Mouse (Mus musculus): ENCODE results near the gene Gm36864. TPM values are rescaled to one million over a fixed set of nuclear protein-coding genes. Genes with fewer than 3 reads are reported as not detected.
"Not testable (repeated sequence)": the region's sequence is repeated elsewhere in the genome, so short reads cannot be mapped to it uniquely, and the experiment has no call there.

Gm36864 gene
- polyA plus RNA-seq, 1 experiment = not detected

DNA sequence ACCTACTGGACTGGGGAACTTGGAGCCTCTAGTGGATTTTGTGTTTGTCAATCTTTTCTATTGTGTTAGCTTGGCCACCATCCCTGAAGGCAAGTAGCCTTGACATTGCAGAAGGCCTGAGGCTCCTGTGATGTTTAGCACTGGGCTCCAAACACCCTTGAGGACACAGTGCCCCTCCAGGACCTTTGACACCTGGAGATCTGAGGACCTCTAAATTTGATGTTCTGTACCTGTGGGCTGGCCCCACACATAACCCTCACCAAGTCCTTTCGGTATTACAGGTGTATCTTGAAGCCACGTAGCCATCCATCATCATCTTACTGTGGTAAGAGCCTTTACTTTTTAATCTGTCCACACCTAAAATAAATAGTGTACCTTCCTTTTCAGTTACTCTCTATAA, 12.0 kb downstream of the Gm36864 start:
- DNase-seq = no peak
- Histone ChIP-seq H3K27ac (ENCODE audit: insufficient read depth, low read length) (no peak overlapping the region), H3K4me1 (ENCODE audit: control insufficient read depth, insufficient read depth, low read length) (0 out of 2 replicates have a peak, but pooled peaks cover 2% of the 10 kb centered on the region), H3K27me3 (ENCODE audit: control insufficient read depth, insufficient read depth, low read length) (no peaks in the 10 kb centered on the region), H3K4me3 (replicated peaks; ENCODE audit: insufficient read depth, low read depth, low read length) (no peak overlapping the region)
- TF ChIP-seq CTCF (IDR thresholded peaks at IDR 0.05; ENCODE audit: borderline replicate concordance, insufficient read depth, low read depth, low read length) = no peak
- no peak for TF ChIP-seq POLR2A (IDR thresholded peaks at IDR 0.05; ENCODE audit: borderline replicate concordance, insufficient read depth, low read length)
- 93% methylated on average over 2 of the region's 2 CpGs for WGBS

GRCm38 (mm10) chr7:44249248-44249647, 13.3 kb downstream of the Gm36864 start:
- 95% methylated on average over 4 of the region's 4 CpGs for WGBS
- TF ChIP-seq POLR2A (IDR thresholded peaks at IDR 0.05; ENCODE audit: borderline replicate concordance, insufficient read depth, low read length) (no peak), CTCF (IDR thresholded peaks at IDR 0.05; ENCODE audit: borderline replicate concordance, insufficient read depth, low read depth, low read length) (no peak)
- Histone ChIP-seq H3K4me3 (replicated peaks; ENCODE audit: insufficient read depth, low read depth, low read length) (no peak overlapping the region), H3K4me1 (ENCODE audit: control insufficient read depth, insufficient read depth, low read length) (0 out of 2 replicates have a peak, but pooled peaks cover 2% of the 10 kb centered on the region), H3K27ac (ENCODE audit: insufficient read depth, low read length) (no peak overlapping the region), H3K27me3 (ENCODE audit: control insufficient read depth, insufficient read depth, low read length) (no peaks in the 10 kb centered on the region)
- DNase-seq = no peak

GRCm38 (mm10) chr7:44250732-44251275, 14.8 kb downstream of the Gm36864 start:
- not testable (repeated sequence) for H3K27me3 ChIP-seq (ENCODE audit: control insufficient read depth, insufficient read depth, low read length); H3K4me1 ChIP-seq (ENCODE audit: control insufficient read depth, insufficient read depth, low read length); DNase-seq; H3K27ac ChIP-seq (ENCODE audit: insufficient read depth, low read length); H3K4me3 ChIP-seq (replicated peaks; ENCODE audit: insufficient read depth, low read depth, low read length)
- WGBS = 75% methylated on average over 17 of the region's 17 CpGs

GRCm38 (mm10) chr7:44253023-44253616, 17.1 kb downstream of the Gm36864 start:
- TF ChIP-seq POLR2A (IDR thresholded peaks at IDR 0.05; ENCODE audit: borderline replicate concordance, insufficient read depth, low read length) (no peak), CTCF (IDR thresholded peaks at IDR 0.05; ENCODE audit: borderline replicate concordance, insufficient read depth, low read depth, low read length) (no peak)
- Histone ChIP-seq H3K27ac (ENCODE audit: insufficient read depth, low read length) (no peak overlapping the region), H3K4me1 (ENCODE audit: control insufficient read depth, insufficient read depth, low read length) (no peaks in the 10 kb centered on the region), H3K4me3 (replicated peaks; ENCODE audit: insufficient read depth, low read depth, low read length) (no peak overlapping the region), H3K27me3 (ENCODE audit: control insufficient read depth, insufficient read depth, low read length) (no peaks in the 10 kb centered on the region)
- 51% methylated on average over 15 of the region's 15 CpGs for WGBS
- DNase-seq = no peak

- no peak for DNase-seq
- WGBS = 57% methylated on average over 6 of the region's 6 CpGs
- TF ChIP-seq POLR2A (IDR thresholded peaks at IDR 0.05; ENCODE audit: borderline replicate concordance, insufficient read depth, low read length) (no peak), CTCF (IDR thresholded peaks at IDR 0.05; ENCODE audit: borderline replicate concordance, insufficient read depth, low read depth, low read length) (no peak)
Measured at GRCm38 (mm10) chr7:44254930-44255329, 19.0 kb downstream of the Gm36864 start.

GRCm38 (mm10) chr7:44257278-44257677, 21.3 kb downstream of the Gm36864 start, which contains the start of gene Acp4:
Acp4 (minus strand) TSS chr7:44257378.
- Histone ChIP-seq H3K4me3 (replicated peaks; ENCODE audit: insufficient read depth, low read depth, low read length) (no peak within 1 kb of the TSS), H3K4me1 (ENCODE audit: control insufficient read depth, insufficient read depth, low read length) (no peaks in the 10 kb centered on the region), H3K27ac (ENCODE audit: insufficient read depth, low read length) (no peak within 1 kb of the TSS), H3K27me3 (ENCODE audit: control insufficient read depth, insufficient read depth, low read length) (no peaks in the 10 kb centered on the region)
- TF ChIP-seq CTCF (IDR thresholded peaks at IDR 0.05; ENCODE audit: borderline replicate concordance, insufficient read depth, low read depth, low read length) (no peak), POLR2A (IDR thresholded peaks at IDR 0.05; ENCODE audit: borderline replicate concordance, insufficient read depth, low read length) (no peak)
- DNase-seq = no peak
- 83% methylated on average over 4 of the region's 4 CpGs for WGBS

More at GRCm38 (mm10) chr7:44254930-44255329, 19.0 kb downstream of the Gm36864 start:
- H3K27ac ChIP-seq (ENCODE audit: insufficient read depth, low read length) = no peak overlapping the region
- no peak overlapping the region for H3K4me3 ChIP-seq (replicated peaks; ENCODE audit: insufficient read depth, low read depth, low read length)
- no peaks in the 10 kb centered on the region for H3K27me3 ChIP-seq (ENCODE audit: control insufficient read depth, insufficient read depth, low read length)
- no peaks in the 10 kb centered on the region for H3K4me1 ChIP-seq (ENCODE audit: control insufficient read depth, insufficient read depth, low read length)

GRCm38 (mm10) chr7:44260410-44260809, 24.4 kb downstream of the Gm36864 start:
- Histone ChIP-seq H3K27ac (ENCODE audit: insufficient read depth, low read length) (no peak overlapping the region), H3K27me3 (ENCODE audit: control insufficient read depth, insufficient read depth, low read length) (no peaks in the 10 kb centered on the region), H3K4me3 (replicated peaks; ENCODE audit: insufficient read depth, low read depth, low read length) (no peak overlapping the region), H3K4me1 (ENCODE audit: control insufficient read depth, insufficient read depth, low read length) (no peaks in the 10 kb centered on the region)
- no peak for DNase-seq
- TF ChIP-seq CTCF (IDR thresholded peaks at IDR 0.05; ENCODE audit: borderline replicate concordance, insufficient read depth, low read depth, low read length) = no peak
- no peak for TF ChIP-seq POLR2A (IDR thresholded peaks at IDR 0.05; ENCODE audit: borderline replicate concordance, insufficient read depth, low read length)
- WGBS = 77% methylated on average over 6 of the region's 6 CpGs

DNA sequence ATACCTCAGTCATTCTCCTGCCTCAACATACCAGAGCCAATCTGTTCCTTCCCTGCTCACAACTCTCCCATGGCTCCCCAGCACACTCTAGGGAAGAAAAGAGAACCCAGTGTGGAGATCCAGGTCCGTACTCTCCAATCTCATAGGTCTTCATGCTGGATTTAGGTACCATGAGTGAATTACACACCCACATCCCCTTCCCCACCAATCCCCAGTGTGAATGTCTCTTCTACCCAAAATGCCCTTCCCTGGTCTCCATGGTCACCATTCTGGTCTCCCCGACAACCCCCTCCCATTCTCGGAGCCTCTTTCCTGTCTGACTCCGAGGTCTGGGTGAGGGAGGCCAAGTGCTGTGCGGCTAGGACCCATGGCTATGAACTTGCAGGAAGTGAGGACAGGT, 25.2 kb downstream of the Gm36864 start, which contains the start of gene Gm15517:
TSS of gene Gm15517 (plus strand) at position 301 of the 400 bp plus-strand sequence.
- WGBS = 41% methylated on average over 5 of the region's 5 CpGs
- Histone ChIP-seq H3K4me3 (replicated peaks; ENCODE audit: insufficient read depth, low read depth, low read length) (no peak within 1 kb of the TSS), H3K4me1 (ENCODE audit: control insufficient read depth, insufficient read depth, low read length) (no peaks in the 10 kb centered on the region), H3K27me3 (ENCODE audit: control insufficient read depth, insufficient read depth, low read length) (no peaks in the 10 kb centered on the region), H3K27ac (ENCODE audit: insufficient read depth, low read length) (no peak within 1 kb of the TSS)
- DNase-seq = no peak
- no peak for TF ChIP-seq CTCF (IDR thresholded peaks at IDR 0.05; ENCODE audit: borderline replicate concordance, insufficient read depth, low read depth, low read length)
- no peak for TF ChIP-seq POLR2A (IDR thresholded peaks at IDR 0.05; ENCODE audit: borderline replicate concordance, insufficient read depth, low read length)

Data from cerebellum, adult 2 months (tissue).